Mouse (Mus musculus) spleen, adult 2 months (tissue): ENCODE results near the gene Clic1. TPM values are rescaled to one million over a fixed set of nuclear protein-coding genes. Genes with fewer than 3 reads are reported as not detected.

Experiments used
- DNase-seq, 2 experiments: peaks; one replicate each; pipeline versions ENCODE4 v3.0.0 to v3.0.0-alpha.2; 2012 to 2021; ENCODE audit warnings: low spot score in 2 of 2, low read depth in 1 of 2
- H3K27ac ChIP-seq: fragments of 200-500 bp; 2 replicates; pipeline ENCODE4 v1.5.1; 2012; ENCODE audit warnings: low read length, inconsistent platforms; ENCODE audit not compliant: insufficient read depth
- H3K27me3 ChIP-seq: fragments of 200-500 bp; 2 replicates; pipeline ENCODE4 v1.6.1; 2012; ENCODE audit warnings: mild to moderate bottlenecking, moderate library complexity, low read length, inconsistent platforms; ENCODE audit not compliant: control insufficient read depth, insufficient read depth
- H3K36me3 ChIP-seq: fragments of 200-500 bp; 2 replicates; pipeline ENCODE4 v1.6.1; 2012; ENCODE audit warnings: mild to moderate bottlenecking, low read length, inconsistent platforms; ENCODE audit not compliant: control insufficient read depth, insufficient read depth
- H3K4me1 ChIP-seq: fragments of 200-500 bp; 2 replicates; pipeline ENCODE4 v1.6.1; 2011; ENCODE audit warnings: inconsistent platforms; ENCODE audit not compliant: control insufficient read depth, insufficient read depth, insufficient read length
- H3K4me3 ChIP-seq: fragments of 200-500 bp; 2 replicates; pipeline ENCODE4 v1.5.1; 2011; ENCODE audit warnings: mild to moderate bottlenecking, inconsistent platforms; ENCODE audit not compliant: insufficient read depth, insufficient read length; ENCODE audit errors: extremely low read depth
- CTCF ChIP-seq: fragments of 200-500 bp; IDR thresholded peaks from 2 replicates; pipeline ENCODE4 v1.5.1; 2011; ENCODE audit warnings: mild to moderate bottlenecking, inconsistent platforms; ENCODE audit not compliant: insufficient read depth, insufficient read length, insufficient replicate concordance; ENCODE audit errors: extremely low read depth
- POLR2A ChIP-seq: fragments of 200-500 bp; IDR thresholded peaks from 2 replicates; pipeline ENCODE4 v1.6.1; 2011; ENCODE audit warnings: low read depth, low read length, inconsistent platforms
- WGBS: fragments of 180-500 bp; shearing (Covaris S2); methylation state at CpG from one replicate; pipeline ENCODE4 v1.1.7; 2018; 5-methylcytosine and 5-hydroxymethylcytosine counted together
- polyA plus RNA-seq: library from polyadenylated mRNA; depleted of rRNA; stranded (reverse); fragments of >200 nt; gene quantifications from 2 replicates; pipeline ENCODE4 v1.2.3, GENCODE M21; 2012

Clic1 gene
- polyA plus RNA-seq, 1 experiment = 123 TPM

DNA sequence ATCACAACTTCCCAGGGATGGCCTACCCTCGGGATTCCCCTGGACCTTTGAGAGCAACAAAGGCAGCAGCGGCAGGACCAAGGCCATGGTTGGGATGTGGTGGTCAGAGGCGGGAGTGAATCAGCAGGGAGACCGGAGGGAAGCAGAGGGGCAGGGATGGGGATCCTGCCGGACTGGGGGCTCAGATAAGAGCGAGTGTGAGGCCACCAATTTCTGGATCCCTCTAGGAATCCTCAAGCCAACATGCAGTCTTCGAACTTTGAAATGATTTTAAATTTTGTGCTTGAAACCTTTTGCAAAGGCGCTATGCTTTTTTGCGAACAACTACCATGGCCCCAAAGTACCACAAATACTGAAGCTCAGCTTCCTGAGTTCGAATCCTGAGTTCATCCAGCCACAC lies 16.3 kb downstream of the Clic1 start, which contains the start of gene Mpig6b:
Mpig6b (minus strand) TSS at position 101 of the 400 bp plus-strand sequence.
- no peak for DNase-seq
- WGBS = 61% methylated on average over 10 of the region's 10 CpGs
- TF ChIP-seq POLR2A (no peak), CTCF (no peak)

DNA sequence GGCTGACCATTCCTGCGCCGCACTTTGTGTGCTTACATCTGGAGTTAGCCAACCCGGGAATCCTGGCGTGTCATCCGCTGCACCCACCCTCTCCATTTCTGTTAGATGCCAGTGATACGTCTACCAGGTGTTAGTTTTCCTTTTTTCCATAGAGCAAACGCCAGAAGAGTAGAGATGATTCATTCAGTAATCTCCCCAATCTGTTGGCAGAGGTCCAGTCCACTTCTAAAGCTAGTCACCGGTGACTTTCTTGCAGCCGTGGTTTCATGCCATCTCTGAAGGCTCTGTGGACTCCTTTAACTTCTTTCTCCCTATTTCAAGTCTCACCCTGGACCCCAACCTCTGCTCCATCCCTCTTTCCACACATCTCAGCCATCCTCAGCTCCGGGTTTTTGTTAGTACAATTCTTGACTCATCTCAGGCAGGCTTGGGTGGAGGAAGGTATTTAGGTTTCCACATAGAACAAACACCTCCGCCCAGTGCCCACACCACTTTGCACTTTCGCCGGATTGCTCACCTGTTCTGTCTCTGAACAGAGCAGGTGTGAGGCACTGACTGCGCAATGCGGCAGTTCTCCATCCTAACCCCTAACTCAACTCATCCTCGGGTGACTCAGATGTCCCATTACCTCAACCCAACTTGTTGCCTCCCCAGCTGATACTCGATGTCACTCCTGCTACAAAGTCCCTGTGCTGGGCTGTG lies 18.6 kb downstream of the Clic1 start:
- no peak for DNase-seq
- TF ChIP-seq POLR2A (no peak), CTCF (no peak)
- no peak overlapping the region for H3K27ac ChIP-seq
- 74% methylated on average over 17 of the region's 17 CpGs for WGBS
- peaks cover 8% of the 10 kb centered on the region for H3K4me1 ChIP-seq
- H3K27me3 ChIP-seq = no peaks in the 10 kb centered on the region; the same call in 1 of the 2 replicates
- H3K36me3 ChIP-seq = no peaks in the 10 kb centered on the region
- no peak overlapping the region for H3K4me3 ChIP-seq

More for the DNA sequence above, 16.3 kb downstream of the Clic1 start, which contains the start of gene Mpig6b:
- Histone ChIP-seq H3K4me3 (peak within 1 kb of the TSS; percentile 49), H3K27ac (no peak within 1 kb of the TSS), H3K36me3 (no peaks in the 10 kb centered on the region), H3K27me3 (no peaks in the 10 kb centered on the region; the same call in 1 of the 2 replicates), H3K4me1 (peaks cover 8% of the 10 kb centered on the region)

DNA sequence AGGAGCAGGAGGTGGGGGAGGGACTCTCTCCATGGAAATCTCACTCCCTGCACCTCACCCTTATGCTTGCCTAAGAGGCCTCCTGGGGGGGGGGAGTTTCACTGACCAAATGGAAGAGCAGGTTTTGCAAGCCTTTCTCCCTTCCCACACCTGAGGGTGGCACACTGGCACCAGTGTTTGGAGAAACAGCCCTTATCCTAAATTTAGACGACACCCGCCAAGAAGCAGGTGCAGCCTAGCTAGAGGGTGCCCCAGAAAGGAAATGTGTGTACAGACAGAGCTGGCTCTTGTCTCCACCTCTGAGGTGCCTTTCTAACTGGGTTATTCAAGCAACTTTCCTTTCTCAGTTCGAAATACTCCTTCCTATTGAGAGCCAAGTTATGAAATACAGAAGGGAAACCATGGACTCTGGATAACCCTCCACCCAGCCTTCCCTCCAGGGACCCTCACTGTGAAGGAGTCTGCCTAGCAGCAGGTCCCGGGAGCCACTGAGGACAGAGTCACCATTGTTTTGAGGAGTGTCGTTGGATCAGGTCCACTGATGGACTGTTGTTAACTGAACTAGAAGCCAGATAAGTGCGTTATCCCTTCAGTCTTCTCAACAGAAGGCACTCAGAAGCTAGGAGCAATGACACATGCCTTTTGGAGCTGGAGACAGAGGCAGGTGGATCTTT lies 20.9 kb downstream of the Clic1 start:
- Histone ChIP-seq H3K36me3 (no peaks in the 10 kb centered on the region), H3K4me3 (no peak overlapping the region), H3K27me3 (no peaks in the 10 kb centered on the region; the same call in 1 of the 2 replicates), H3K27ac (no peak overlapping the region), H3K4me1 (no peaks in the 10 kb centered on the region)
- TF ChIP-seq POLR2A (no peak), CTCF (no peak)
- no peak for DNase-seq
- WGBS = 44% methylated on average over 6 of the region's 6 CpGs

DNA sequence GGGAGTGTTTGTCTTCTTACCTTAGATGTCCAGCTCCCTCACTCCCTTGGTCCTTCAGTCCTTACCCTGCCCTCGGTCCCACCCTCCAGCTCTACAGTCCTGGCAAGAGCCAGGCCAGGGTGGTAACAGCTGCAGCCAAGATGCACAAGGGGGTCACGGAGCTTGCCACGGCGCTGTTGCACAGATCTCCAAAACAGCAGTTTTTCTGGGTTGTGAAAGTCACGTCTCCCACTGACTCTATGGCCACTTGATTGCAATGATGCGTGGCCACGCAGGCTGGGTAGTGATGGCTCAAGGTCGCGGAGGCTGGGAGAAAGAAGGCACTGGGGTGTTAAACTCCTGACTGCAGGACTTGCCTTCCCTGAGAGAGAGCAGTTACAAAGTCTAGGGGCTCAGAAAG lies 21.7 kb downstream of the Clic1 start:
- WGBS = 87% methylated on average over 9 of the region's 9 CpGs
- no peaks in the 10 kb centered on the region for H3K36me3 ChIP-seq
- no peaks in the 10 kb centered on the region for H3K4me1 ChIP-seq
- H3K27me3 ChIP-seq = no peaks in the 10 kb centered on the region; the same call in 1 of the 2 replicates
- H3K27ac ChIP-seq = no peak overlapping the region
- DNase-seq = no peak
- H3K4me3 ChIP-seq = no peak overlapping the region
- TF ChIP-seq CTCF = no peak
- TF ChIP-seq POLR2A = no peak

DNA sequence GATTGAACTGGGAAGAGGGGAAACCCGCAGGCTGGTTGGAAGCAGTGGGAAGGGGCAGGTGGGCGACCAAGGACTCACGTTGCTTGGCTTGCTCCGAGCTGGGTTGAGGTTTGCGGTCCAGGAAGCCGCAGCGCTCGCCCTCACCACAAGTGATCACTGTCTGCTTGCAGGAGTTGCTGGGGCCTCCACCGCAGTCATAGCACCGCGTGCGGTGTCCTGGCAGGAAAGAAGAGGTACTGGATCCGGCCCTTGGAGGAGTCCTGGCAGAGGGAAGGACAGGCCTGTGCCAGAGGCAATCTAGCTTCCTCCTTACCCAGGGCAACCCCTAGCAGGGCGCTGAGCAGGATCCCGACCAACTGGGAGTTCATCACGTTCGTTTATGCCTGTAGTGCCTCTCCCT lies 24.3 kb downstream of the Clic1 start:
- Histone ChIP-seq H3K27ac (no peak overlapping the region), H3K36me3 (no peaks in the 10 kb centered on the region), H3K27me3 (no peaks in the 10 kb centered on the region), H3K4me3 (no peak overlapping the region), H3K4me1 (no peaks in the 10 kb centered on the region; the same call in 1 of the 2 replicates)
- no peak for DNase-seq
- TF ChIP-seq POLR2A (no peak), CTCF (no peak)
- WGBS = 10% methylated on average over 17 of the region's 17 CpGs

DNA sequence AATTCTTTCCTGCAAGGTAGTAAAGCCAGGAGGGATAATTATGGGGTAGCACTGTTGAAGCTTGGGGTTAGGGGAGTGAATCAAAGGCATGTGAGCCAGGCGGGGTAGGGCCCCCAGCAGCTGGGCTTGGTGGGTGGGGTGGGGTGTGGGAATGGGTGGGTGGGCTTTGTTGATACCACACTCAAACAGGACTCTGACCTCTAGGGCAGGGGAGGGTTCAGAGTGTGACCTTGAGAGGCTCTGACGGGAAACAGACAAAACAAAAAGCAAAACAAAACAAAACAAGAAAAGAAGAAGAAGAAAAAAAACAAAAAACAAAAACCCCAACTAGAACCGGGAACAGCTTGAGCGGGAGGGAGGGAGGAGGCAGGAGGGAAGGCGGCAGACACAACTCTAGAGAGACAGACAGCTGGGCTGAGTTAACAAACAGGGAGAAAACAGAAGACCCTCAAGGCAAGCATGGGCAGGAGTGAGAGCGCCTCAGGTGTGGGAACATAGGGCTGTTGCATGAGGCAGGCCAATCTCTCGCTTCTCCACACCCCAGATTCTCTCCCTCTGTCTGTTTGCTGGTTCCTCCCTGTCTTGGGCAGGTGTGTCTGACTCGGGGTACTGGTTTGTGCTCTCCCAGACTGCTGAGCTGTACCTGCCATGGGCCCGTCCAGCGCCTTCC lies 26.9 kb downstream of the Clic1 start, which contains the start of gene Ly6g6e:
Ly6g6e (plus strand) TSS at position 396 of the 670 bp plus-strand sequence.
- Histone ChIP-seq H3K4me3 (no peak within 1 kb of the TSS; the same call in 1 of the 2 replicates), H3K36me3 (no peaks in the 10 kb centered on the region), H3K27me3 (no peaks in the 10 kb centered on the region), H3K27ac (no peak within 1 kb of the TSS), H3K4me1 (no peaks in the 10 kb centered on the region; the same call in 1 of the 2 replicates)
- WGBS = 66% methylated on average over 10 of the region's 10 CpGs
- no peak for DNase-seq
- TF ChIP-seq POLR2A (no peak), CTCF (no peak)

DNA sequence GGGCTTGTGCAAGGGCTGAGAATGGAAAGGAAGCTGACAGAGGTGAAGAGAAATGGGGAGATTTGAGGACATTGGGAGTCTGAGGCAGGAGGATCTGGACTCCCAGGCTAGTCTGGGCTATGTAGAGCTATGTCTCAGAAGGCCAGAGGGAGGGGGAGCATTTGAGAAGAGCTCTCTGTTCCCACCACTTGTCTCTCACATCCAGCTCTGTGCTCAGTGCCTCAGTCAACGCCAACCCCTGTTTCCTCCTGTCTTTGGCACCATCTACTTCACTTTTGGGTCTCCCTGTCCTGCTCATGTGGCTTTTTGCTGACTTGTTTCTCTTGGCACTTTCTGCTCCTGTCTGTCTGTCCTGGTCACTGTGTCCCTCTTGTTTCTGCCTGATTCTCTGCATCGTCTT lies 27.5 kb downstream of the Clic1 start:
- H3K36me3 ChIP-seq = no peaks in the 10 kb centered on the region
- no peak for DNase-seq
- WGBS = 11% methylated on average over 2 of the region's 2 CpGs
- no peaks in the 10 kb centered on the region; the same call in 1 of the 2 replicates for H3K4me1 ChIP-seq
- no peaks in the 10 kb centered on the region for H3K27me3 ChIP-seq
- TF ChIP-seq CTCF (no peak), POLR2A (no peak)
- H3K4me3 ChIP-seq = no peak overlapping the region; the same call in 1 of the 2 replicates
- no peak overlapping the region for H3K27ac ChIP-seq
